Mouse (Mus musculus) erythroblast, embryonic 14.5 days (primary cell): Measurements from ENCODE around the gene Pif1. TPM values are rescaled to one million over a fixed set of nuclear protein-coding genes. Genes with fewer than 3 reads are reported as not detected.

Experiments used
- H3K27me3 ChIP-seq: 2 replicates; pipeline ENCODE4 v1.6.1; 2012; ENCODE audit warnings: inconsistent platforms; ENCODE audit not compliant: control insufficient read depth
- H3K36me3 ChIP-seq: 2 replicates; pipeline ENCODE4 v1.6.1; 2012; ENCODE audit warnings: mild to moderate bottlenecking, inconsistent platforms; ENCODE audit not compliant: control insufficient read depth
- H3K4me1 ChIP-seq: 2 replicates; pipeline ENCODE4 v1.6.1; 2012; ENCODE audit warnings: inconsistent platforms; ENCODE audit not compliant: control insufficient read depth
- H3K4me3 ChIP-seq: replicated peaks from 2 replicates; pipeline ENCODE3; 2012; ENCODE audit warnings: moderate library complexity, mild to moderate bottlenecking, inconsistent platforms
- H3K9me3 ChIP-seq: 2 replicates; pipeline ENCODE4 v1.6.1; 2012; ENCODE audit warnings: low read length, inconsistent platforms, mixed read lengths; ENCODE audit not compliant: control insufficient read depth
- GATA1 ChIP-seq: IDR thresholded peaks from 2 replicates; pipeline ENCODE4 v1.6.1; 2012; ENCODE audit warnings: low read length, inconsistent platforms, mixed read lengths
- TAL1 ChIP-seq: IDR thresholded peaks from 3 replicates; pipeline ENCODE4 v1.6.1; 2012; ENCODE audit warnings: low read length, inconsistent platforms, mixed read lengths
- polyA plus RNA-seq: library from polyadenylated mRNA; stranded (reverse); fragments of >175 nt; gene quantifications from 2 replicates; pipeline ENCODE4 v1.2.3, GENCODE M21; 2012

The Pif1 gene
- polyA plus RNA-seq, 1 experiment = 4.9 TPM

DNA sequence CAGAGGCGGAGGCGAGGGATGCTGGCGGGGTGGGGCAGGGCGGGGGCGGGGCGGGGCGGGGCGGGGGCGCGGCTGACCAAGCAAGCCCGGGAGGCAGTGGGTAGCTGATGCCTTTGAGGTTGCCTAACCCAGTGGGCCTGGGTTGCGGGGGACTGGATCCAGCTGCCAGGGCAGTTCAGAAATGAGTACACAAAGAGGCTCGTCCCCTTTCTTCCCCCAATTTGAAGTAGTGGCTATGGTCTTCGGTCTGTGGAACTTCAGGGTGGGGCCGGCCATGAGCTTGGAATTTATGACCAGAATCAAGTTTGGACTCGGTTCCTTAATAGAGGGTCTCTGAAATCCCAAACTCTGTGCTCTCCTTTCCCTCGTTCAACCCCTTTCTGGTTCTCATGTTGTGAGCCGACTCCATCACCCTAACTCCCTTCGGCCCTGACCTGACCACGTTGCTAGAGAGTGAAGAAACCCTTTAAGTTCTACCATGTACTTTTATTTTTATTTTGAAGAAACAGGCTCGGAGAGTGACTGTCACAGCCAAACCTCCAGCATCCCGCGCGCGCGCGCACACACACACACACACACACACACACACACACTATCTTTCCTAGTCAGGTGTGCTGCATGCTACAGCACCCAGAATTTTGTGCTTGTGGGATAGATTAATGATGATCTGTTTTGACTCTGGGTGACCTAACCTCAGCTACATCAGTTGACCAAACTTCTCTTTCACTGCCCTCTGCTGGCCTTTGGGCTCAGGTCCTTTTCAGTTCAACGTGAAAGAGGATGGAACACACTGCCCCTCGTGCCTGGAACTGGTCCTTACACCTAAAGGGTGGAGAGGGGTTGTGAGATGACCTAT is 6.3 kb upstream of the Pif1 start:
- peaks cover 36% of the 10 kb centered on the region for H3K36me3 ChIP-seq
- no peaks in the 10 kb centered on the region for H3K9me3 ChIP-seq
- TF ChIP-seq TAL1 = no peak; the same call in 2 of the 3 replicates
- no peak for TF ChIP-seq GATA1
- peak overlapping the region; percentile 70 for H3K4me3 ChIP-seq
- peaks cover 66% of the 10 kb centered on the region for H3K4me1 ChIP-seq
- H3K27me3 ChIP-seq = no peaks in the 10 kb centered on the region

GRCm38 (mm10) chr9:65583045-65583444 is 3.9 kb upstream of the Pif1 start:
- TF ChIP-seq GATA1 = no peak
- no peak for TF ChIP-seq TAL1
- Histone ChIP-seq H3K4me1 (peaks cover 62% of the 10 kb centered on the region), H3K36me3 (peaks cover 16% of the 10 kb centered on the region), H3K27me3 (no peaks in the 10 kb centered on the region), H3K4me3 (no peak overlapping the region), H3K9me3 (no peaks in the 10 kb centered on the region; the same call in 1 of the 2 replicates)

DNA sequence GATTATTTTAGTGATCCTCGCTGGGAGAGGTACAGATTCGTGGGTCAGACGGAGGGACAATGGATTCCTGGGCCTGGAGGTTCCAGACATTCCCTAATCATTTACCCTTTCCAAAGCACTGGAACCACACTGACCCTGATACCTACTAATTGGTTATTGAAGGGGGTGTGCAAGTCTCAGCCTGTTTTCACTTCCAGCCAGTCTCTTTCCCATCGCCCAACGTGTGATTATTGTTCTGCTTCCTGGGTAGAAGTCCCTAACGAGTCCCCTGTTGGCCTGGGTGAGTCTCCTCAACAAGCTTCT is 261 bp downstream of the Pif1 start:
- TF ChIP-seq GATA1 = no peak
- TF ChIP-seq TAL1 = no peak
- H3K36me3 ChIP-seq = peaks cover 44% of the 10 kb centered on the region
- no peaks in the 10 kb centered on the region; the same call in 1 of the 2 replicates for H3K9me3 ChIP-seq
- no peaks in the 10 kb centered on the region for H3K27me3 ChIP-seq
- H3K4me3 ChIP-seq = peak overlapping the region; percentile 98
- peaks cover 61% of the 10 kb centered on the region for H3K4me1 ChIP-seq

DNA sequence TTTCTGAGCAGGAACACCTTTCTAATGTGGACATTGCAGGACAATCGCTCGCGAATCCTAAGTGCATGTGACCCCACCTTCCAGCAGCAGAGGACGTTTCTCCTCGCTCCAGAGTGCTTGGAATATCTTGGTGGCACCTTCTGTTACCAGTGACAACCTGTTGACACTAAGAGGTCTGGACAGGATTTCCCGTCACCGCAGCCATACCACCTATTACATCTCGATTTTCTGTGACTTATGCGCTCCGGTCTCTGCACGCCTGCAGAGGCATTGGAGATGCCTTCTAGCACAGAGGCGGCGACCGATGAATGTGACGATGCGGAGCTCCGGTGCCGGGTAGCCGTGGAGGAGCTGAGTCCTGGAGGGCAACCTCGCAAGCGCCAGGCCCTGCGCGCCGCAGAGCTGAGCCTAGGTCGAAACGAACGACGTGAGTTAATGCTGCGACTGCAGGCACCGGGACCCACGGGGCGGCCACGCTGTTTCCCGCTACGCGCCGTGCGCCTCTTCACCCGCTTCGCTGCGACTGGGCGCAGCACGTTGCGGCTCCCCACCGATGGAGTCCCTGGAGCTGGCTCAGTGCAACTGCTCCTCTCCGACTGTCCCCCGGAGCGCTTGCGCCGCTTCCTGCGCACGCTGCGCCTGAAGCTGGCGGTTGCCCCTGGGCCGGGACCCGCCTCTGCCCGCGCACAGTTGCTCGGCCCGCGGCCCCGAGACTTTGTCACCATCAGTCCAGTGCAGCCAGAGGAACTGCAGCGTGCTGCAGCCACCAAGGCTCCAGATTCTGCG is 806 bp downstream of the Pif1 start:
- H3K27me3 ChIP-seq = no peaks in the 10 kb centered on the region
- H3K9me3 ChIP-seq = no peaks in the 10 kb centered on the region; the same call in 1 of the 2 replicates
- peaks cover 50% of the 10 kb centered on the region for H3K36me3 ChIP-seq
- TF ChIP-seq GATA1 (no peak), TAL1 (no peak)
- H3K4me1 ChIP-seq = peaks cover 56% of the 10 kb centered on the region
- peak overlapping the region; percentile 98 for H3K4me3 ChIP-seq

DNA sequence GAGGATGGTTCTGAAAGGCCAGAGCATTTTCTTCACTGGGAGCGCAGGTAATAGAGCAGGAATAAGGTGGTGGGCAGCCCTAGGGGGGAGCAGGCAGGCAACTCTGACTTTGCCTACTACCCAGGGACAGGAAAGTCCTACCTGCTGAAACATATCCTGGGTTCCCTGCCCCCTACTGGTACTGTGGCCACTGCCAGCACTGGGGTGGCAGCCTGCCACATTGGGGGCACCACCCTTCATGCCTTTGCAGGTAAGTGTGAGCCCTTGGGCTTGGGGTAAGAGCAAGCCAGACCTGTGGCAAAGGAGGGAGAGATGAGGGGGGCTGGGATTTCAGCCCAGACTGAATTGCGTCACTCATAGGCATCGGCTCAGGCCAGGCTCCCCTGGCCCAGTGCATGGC is 2.1 kb downstream of the Pif1 start:
- Histone ChIP-seq H3K9me3 (peaks cover 8% of the 10 kb centered on the region), H3K36me3 (peaks cover 63% of the 10 kb centered on the region), H3K4me3 (peak overlapping the region; percentile 98), H3K27me3 (no peaks in the 10 kb centered on the region), H3K4me1 (peaks cover 49% of the 10 kb centered on the region)
- TF ChIP-seq GATA1 = no peak
- TF ChIP-seq TAL1 = no peak

GRCm38 (mm10) chr9:65592721-65593120 is 5.8 kb downstream of the Pif1 start:
- TF ChIP-seq GATA1 = no peak
- no peak for TF ChIP-seq TAL1
- peaks cover 8% of the 10 kb centered on the region for H3K9me3 ChIP-seq
- H3K27me3 ChIP-seq = no peaks in the 10 kb centered on the region
- H3K4me3 ChIP-seq = no peak overlapping the region
- peaks cover 87% of the 10 kb centered on the region for H3K36me3 ChIP-seq
- H3K4me1 ChIP-seq = peaks cover 31% of the 10 kb centered on the region

DNA sequence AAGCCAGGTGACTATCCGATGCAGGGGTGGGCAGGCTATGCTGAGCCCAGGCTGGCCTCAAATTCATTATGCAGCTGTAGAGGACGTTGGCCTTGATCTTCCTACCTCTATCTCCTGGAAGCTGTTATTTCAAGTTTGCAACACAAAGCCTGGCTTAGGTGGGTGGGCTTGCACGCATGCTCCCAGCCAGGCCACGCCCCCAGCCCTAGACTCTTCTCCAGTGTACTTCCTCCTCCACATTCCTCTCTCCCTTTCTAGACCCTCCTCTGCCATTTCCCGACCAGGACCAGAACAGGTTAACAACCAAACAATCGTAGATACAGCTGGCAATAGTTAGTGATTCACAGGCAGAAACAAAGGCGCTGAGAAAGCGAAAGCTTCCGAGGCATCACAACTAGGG is 6.6 kb downstream of the Pif1 start:
- no peak overlapping the region for H3K4me3 ChIP-seq
- TF ChIP-seq GATA1 (no peak), TAL1 (no peak)
- peaks cover 78% of the 10 kb centered on the region for H3K36me3 ChIP-seq
- peaks cover 8% of the 10 kb centered on the region for H3K9me3 ChIP-seq
- H3K27me3 ChIP-seq = no peaks in the 10 kb centered on the region
- H3K4me1 ChIP-seq = peaks cover 22% of the 10 kb centered on the region

- no peak overlapping the region for H3K4me3 ChIP-seq
- TF ChIP-seq TAL1 (no peak), GATA1 (no peak)
- H3K27me3 ChIP-seq = no peaks in the 10 kb centered on the region
- H3K9me3 ChIP-seq = no peaks in the 10 kb centered on the region
- H3K36me3 ChIP-seq = peaks cover 27% of the 10 kb centered on the region
- H3K4me1 ChIP-seq = peaks cover 2% of the 10 kb centered on the region
Measured at GRCm38 (mm10) chr9:65598765-65599249, 11.8 kb downstream of the Pif1 start.

GRCm38 (mm10) chr9:65600951-65601350 is 14.0 kb downstream of the Pif1 start:
- Histone ChIP-seq H3K36me3 (peaks cover 6% of the 10 kb centered on the region), H3K4me3 (no peak overlapping the region), H3K4me1 (peaks cover 4% of the 10 kb centered on the region), H3K9me3 (no peaks in the 10 kb centered on the region), H3K27me3 (no peaks in the 10 kb centered on the region)
- TF ChIP-seq TAL1 (no peak), GATA1 (no peak)
